Mouse (Mus musculus): ENCODE data around the gene Sema5a.
A peak's percentile ranks its signal among the peaks of the same experiment; 100 is the strongest.

Sema5a gene

DNA sequence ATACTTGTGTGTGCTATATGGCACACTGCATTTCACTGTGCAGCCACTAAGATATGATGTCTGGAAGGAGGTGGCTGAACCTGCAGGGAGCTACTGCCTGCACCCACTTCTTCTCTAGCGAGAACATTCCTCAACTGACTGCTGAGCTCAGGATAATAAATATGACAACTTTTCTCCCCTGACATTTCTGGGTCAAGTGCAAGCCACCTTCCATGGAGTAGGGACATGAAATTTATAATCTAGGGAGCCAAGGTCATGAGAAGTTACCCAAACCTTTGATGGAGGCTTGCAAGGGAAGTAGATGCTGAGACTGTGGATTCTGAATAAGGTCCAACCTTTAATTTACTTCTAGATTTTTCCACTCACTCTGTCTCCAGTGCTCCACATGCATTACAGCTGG lies 298.1 kb downstream of the Sema5a start:
- DNase-seq (ENCODE audit: low read depth, low spot score) = no peak

- DNase-seq (ENCODE audit: low read depth, low spot score) = no peak
Measured at GRCm38 (mm10) chr15:32543181-32543580, 298.6 kb downstream of the Sema5a start.

GRCm38 (mm10) chr15:32545455-32545854 lies 300.8 kb downstream of the Sema5a start:
- no peak for DNase-seq (ENCODE audit: low read depth, low spot score)

DNA sequence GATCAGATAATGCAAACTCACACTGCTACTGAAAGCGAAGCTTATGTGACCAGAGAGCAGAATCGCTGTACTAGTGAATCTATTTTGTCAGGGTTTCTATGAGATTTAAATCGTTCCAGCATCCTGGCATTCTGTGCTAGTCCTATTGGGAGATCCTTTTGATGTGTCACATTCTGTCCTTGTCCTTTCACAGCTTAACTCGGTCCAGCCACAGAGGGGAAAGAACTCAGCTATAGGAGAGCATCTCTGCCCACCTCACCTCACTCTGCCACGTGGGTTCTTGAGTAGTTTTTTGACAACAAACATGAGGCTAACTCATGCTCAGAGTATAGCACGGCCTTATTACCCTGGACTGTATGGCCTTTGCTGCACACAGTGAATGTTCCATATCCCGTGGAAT lies 302.1 kb downstream of the Sema5a start:
- no peak for DNase-seq (ENCODE audit: low read depth, low spot score)

- no peak for DNase-seq (ENCODE audit: low read depth, low spot score)
Measured at GRCm38 (mm10) chr15:32558925-32559324, 314.3 kb downstream of the Sema5a start.

DNA sequence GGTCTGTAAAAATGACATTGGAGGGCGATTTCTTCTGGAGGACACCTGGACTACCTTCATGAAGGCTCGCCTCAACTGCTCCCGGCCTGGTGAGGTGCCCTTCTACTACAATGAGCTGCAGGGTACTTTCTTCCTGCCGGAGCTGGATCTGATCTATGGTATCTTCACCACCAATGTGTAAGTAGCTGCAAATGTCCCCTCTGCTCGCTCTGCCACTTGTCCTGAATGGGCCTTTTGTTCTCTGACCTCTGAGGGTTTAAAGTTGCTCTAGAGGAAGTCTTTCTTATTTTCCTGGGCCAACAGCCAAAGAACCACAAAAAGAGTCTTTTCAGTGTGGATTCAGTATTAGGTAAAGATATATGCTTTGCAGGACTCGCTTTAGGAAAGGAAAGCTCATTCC lies 318.0 kb downstream of the Sema5a start:
- no peak for DNase-seq (ENCODE audit: low read depth, low spot score)

- peak; percentile 72 for DNase-seq (ENCODE audit: low read depth, low spot score)
Measured at GRCm38 (mm10) chr15:32568181-32568857, 323.7 kb downstream of the Sema5a start.

DNA sequence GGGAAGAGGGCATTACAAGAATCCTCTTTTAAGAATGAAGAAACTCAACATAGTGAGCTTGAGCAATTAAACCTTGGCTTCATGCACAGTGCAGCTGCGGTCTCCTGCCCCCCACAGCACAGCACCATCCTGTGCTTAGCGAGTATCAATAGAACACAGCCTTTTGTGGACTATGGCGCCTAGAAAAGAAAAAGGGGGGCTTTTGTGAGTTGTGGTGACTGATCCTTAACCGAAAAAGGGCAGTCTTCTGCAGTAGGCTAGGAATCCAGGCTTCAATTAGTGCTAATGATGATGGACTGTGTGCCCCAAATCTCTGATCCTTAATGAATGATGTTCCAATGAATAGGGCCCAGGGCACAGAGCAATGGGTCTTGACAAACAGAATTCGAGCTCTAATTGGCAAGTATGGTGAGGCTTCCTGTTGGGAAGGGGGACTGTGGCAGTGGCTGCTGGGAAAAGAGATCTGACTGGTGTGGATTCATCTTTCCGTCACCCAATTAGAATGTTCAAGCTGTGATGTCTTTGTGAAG lies 324.3 kb downstream of the Sema5a start:
- no peak for DNase-seq (ENCODE audit: low read depth, low spot score)

DNA sequence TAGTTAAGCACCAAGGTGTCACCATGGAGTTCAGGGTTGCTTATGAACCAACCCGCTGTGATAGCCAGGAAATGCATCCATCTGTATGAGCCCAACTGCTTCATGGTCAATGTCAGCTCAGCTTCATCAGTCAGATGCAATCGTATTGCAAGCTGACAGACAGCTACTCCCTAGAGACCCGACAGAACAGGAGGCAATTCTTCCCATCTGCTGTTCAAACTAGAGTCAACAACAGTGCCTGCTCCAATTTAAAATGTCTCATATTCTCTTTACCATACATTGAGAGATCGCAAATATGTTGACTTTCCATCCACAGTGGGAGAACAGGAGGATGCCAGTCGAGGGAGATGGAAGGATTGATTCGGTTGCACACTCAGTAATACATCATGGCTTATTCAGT lies 329.7 kb downstream of the Sema5a start:
- DNase-seq (ENCODE audit: low read depth, low spot score) = peak; percentile 33

DNA sequence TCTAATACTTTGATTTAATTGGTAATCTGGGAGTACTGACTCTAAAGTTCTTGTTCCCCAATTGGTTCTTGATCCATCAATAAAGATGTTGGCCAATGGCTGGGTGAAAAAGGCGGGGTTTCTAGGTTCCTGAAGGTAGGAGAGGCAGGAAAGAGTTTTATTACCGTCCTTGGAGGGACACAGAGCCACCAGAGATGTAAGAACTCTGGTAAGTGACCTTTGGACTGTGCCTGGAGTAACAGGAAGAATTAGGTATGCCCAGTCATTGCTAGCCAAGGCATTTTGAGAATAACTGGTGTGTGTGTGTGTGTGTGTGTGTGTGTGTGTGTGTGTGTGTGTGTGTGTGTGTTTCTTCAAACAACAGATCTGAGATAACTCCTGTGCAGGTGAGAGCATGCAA lies 330.6 kb downstream of the Sema5a start:
- no peak for DNase-seq (ENCODE audit: low read depth, low spot score)

DNA sequence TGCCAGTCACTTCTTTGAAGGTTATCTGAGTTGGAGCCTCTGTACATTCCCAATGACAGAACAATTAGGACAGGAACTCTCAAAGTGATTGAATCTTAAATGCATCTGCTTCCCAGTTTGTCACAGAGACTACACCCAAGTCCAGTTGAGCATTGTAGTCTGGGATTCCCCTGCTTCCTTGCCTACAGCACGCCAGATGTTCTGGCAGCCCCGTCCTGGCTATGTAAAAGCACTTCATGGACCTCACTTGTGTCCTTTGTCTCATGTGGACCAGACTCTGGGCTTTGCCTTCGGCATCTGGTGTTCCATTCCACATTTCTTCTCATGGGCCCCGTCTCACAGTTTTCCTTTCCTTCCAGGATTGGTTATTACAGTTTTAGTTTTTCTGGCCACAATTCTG lies 334.7 kb downstream of the Sema5a start:
- DNase-seq (ENCODE audit: low read depth, low spot score) = no peak

DNA sequence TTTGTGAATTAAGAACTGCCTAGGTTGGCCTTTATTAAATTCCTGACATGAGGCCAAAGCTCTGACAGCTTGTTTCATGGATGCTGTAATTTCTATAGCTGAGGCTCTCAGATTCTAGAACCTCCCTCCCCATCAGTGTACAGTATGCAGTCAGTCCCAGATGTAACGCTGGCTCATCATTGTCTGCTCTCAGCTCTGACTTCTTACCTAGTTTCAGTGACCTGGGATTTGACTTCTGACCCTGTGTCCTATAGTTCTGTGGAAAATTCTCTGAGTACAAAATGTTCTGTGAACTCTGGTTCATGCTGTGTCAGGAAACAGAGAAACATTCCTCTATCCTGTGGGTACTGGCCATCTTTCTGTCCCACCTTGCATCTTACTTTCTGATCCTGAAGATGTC lies 346.0 kb downstream of the Sema5a start:
- DNase-seq (ENCODE audit: low read depth, low spot score) = no peak

DNA sequence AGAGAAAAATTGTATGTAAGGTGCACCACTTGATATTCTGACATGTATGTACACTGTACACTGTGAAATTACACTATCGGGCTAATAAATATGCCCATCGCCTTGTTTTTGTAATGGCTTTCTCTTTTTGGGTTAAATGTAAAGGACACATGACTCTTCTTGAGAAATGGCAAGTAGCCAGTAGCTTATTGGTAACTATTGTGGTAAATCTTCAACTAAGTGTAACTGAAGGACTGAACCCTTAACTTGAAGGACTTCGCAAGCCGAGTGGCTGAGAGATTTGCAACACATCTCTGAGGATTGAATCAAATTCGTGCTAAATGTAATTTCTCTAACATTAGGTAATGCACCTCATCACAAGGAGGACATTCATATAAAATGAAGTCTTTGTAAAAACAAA lies 349.1 kb downstream of the Sema5a start:
- DNase-seq (ENCODE audit: low read depth, low spot score) = no peak

- DNase-seq (ENCODE audit: low read depth, low spot score) = no peak
Measured at GRCm38 (mm10) chr15:32596574-32596973, 352.0 kb downstream of the Sema5a start.

GRCm38 (mm10) chr15:32597189-32597588 lies 352.6 kb downstream of the Sema5a start:
- peak; percentile 35 for DNase-seq (ENCODE audit: low read depth, low spot score)

DNA sequence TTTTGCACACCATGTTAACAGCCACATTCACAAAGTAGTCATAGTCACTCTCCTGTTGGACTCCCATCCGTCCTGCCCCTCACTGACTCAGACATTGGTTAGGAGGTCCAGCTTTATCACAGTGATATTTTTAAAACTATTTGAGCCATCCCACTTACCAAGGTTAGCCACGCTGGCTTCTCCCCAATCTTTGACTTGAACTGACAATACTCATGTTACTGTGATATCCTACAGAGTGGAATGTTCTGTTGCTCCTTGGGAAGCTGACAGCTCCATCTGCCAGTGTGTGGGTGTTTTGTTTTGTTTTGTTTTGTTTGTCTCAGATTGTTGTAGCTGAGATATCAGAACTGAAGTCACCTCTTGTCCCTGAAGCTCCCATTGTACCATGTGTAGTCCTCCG lies 362.6 kb downstream of the Sema5a start:
- DNase-seq (ENCODE audit: low read depth, low spot score) = peak; percentile 80

- DNase-seq (ENCODE audit: low read depth, low spot score) = peak; percentile 36
Measured at GRCm38 (mm10) chr15:32610776-32611175, 366.2 kb downstream of the Sema5a start.

DNA sequence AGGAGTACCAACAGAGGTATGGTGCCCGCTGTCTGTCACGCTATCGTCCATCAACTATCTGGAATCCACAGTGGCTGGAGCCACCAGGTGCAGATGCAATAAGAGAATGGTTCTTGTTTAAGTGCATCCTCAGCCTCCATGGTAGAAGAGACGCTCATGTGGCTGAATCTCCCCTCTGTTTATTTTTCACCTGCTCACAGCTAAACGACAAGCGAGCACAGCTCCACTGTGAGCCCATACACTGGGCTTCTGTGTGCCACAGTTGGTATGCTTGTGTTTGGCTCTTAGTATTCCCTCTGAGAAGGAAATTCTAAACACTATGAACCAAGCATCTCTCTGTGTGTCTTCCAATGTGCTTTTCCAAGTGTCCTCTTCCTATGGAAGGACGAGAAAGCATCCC lies 366.6 kb downstream of the Sema5a start:
- no peak for DNase-seq (ENCODE audit: low read depth, low spot score)

GRCm38 (mm10) chr15:32613718-32614117 lies 369.1 kb downstream of the Sema5a start:
- DNase-seq (ENCODE audit: low read depth, low spot score) = peak; percentile 84

DNA sequence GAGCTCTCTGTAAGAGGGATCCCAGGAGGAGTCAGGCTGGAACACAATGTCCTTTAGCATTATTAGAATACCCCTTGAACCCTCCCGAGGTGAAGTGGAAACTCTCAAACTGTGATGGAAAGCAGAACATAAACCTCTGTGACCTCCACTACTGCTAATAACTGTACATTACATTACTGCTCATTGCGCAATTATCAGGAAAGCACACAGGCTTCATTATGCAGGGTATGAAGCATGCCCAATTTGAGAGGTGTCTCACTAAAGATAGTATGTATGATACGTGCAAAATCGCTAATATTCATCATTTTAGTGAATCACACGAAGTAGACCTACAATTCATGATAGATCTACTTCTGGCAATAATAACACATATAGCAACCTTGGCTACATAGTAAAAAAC lies 371.2 kb downstream of the Sema5a start:
- no peak for DNase-seq (ENCODE audit: low read depth, low spot score)

- DNase-seq (ENCODE audit: low read depth, low spot score) = no peak
Measured at GRCm38 (mm10) chr15:32619199-32619598, 374.6 kb downstream of the Sema5a start.

DNA sequence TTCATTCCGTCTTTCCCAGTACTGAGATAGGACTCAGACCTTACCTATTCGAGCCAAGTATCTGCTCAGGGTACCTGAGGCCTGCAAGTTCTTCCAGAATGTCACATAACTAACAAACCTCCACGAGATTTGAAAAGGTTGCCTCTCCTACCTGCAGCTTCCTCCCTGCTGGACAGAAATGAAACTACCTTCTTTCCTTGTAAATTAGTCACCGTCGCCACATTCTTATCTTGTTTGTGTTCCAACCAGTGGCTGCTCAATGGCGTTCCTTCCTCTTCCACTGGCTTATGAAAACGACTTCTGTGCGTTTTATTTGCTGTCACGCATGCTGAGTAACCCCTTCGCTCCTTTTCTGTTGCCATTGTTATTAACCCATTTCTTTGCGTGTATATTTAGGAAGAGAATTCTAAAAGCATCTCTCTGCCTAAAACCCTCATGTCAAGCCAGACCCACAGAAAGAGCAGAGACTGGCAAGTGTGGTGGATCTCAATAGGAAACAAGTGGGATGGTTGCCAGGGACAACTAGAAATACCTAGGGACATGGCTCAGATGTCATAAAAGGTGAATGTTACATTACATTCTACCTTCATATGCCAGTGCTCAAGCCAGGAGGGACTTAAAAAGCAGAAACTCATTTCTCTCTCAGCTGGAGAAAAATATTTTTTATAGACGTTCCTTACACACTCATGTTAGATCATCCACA lies 378.6 kb downstream of the Sema5a start:
- DNase-seq (ENCODE audit: low read depth, low spot score) = peak; percentile 57

GRCm38 (mm10) chr15:32624106-32624505 lies 379.5 kb downstream of the Sema5a start:
- DNase-seq (ENCODE audit: low read depth, low spot score) = no peak

Measured in brain, adult 2 months (tissue).